Mouse (Mus musculus) brain, embryonic 14.5 days (tissue): ENCODE results near the gene 4921501E09Rik.

Experiments
- CTCF ChIP-seq: fragments of 200-500 bp; IDR thresholded peaks from 2 replicates; pipeline ENCODE4 v1.5.1; 2012; ENCODE audit warnings: inconsistent platforms, mild to moderate bottlenecking, moderate library complexity, borderline replicate concordance; ENCODE audit not compliant: insufficient read depth, insufficient read length; ENCODE audit errors: extremely low read depth
- POLR2A ChIP-seq: fragments of 200-500 bp; IDR thresholded peaks from 2 replicates; pipeline ENCODE4 v1.6.1; 2012; ENCODE audit warnings: mild to moderate bottlenecking, inconsistent platforms, borderline replicate concordance; ENCODE audit not compliant: poor library complexity, insufficient read depth, insufficient read length, severe bottlenecking; ENCODE audit errors: extremely low read depth

DNA sequence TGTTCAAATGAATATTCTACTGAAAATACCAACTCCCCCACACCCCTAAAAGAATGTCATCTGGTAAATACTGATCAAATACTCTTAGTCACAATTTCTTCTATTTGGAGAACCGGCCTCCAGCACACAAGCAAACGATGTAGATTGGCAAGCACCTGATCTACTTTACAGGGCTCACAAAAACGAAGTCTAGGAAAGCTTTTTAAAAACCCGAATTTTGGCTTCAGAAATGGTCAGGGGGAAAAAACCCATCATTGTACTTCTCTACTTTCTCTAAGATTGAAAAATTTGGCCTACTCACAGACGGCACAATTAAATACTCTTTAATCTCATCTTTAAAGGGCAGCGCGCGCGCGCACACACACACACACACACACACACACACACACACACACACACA, 35.5 kb downstream of the 4921501E09Rik start:
- no peak for TF ChIP-seq CTCF
- TF ChIP-seq POLR2A, result no peak
